Mouse (Mus musculus): ENCODE results near the gene Rmi1.
"Not testable (repeated sequence)": the region's sequence is repeated elsewhere in the genome, so short reads cannot be mapped to it uniquely, and the experiment has no call there.

DNA sequence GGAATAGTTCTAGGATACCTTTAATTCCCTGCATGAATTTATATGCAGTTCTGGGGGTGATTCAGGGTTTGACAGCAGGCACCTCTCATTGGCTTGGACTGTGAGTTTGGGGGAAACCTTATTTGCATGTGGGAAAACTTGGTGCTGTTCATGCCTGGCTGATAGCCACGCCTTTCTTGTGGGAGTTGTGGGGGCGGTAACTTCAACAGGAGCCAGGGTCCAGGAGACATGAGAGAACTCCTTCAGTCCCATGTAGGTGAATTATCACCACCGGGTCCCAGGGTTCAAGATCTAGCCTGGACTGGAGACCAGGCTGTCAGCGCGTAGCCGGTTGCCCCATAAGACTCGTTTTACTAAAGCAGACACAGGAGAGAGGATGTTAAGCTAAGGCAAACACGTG lies 36.9 kb upstream of the Rmi1 start:
- not testable (repeated sequence) for TF ChIP-seq GATA1 (IDR thresholded peaks at IDR 0.05; ENCODE audit: borderline replicate concordance, low read length); FLI1 (IDR thresholded peaks at IDR 0.05; ENCODE audit: low read length)

Measured in megakaryocyte, embryonic 14.5 days (primary cell).